Mouse (Mus musculus): Measurements from ENCODE around the gene Msx3. TPM values are rescaled to one million over a fixed set of nuclear protein-coding genes. Genes with fewer than 3 reads are reported as not detected.

Gene Msx3
- total and polyA plus RNA-seq, 3 experiments = not detected

- peak; percentile 43 for DNase-seq
Observed at GRCm38 (mm10) chr7:140057413-140058407, 8.8 kb upstream of the Msx3 start.

- no peak for DNase-seq
Observed at GRCm38 (mm10) chr7:140054124-140054523, 5.2 kb upstream of the Msx3 start.

DNA sequence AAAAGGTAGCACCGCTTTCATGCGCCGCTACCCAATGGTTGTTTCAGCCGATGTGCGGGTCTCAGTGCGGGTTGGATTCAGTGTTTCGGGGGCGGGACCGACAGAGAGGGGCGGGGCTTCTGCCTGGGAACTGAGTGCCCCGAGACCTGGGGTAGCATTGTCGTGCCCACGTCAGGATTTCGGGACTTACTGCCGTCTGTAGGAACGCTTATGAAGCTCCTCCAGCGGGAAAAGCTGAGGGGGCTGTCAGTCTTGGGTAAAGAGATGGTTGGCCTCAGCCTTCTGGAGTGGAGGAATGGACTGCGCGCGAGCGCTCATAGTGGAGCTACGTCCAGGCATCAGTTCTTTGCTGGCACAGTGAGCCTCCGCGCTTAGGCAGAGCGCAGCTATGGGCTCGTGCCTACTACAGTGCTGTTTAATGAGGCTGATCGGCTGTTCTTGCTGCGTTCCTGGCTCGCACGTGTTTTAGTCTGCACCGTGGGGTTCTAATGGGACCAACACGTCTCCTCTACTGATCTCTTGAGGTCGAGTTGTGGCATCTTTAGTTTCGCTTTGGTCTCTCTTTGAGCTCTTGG lies 313 bp upstream of the Msx3 start:
- DNase-seq = peak; percentile 53

DNA sequence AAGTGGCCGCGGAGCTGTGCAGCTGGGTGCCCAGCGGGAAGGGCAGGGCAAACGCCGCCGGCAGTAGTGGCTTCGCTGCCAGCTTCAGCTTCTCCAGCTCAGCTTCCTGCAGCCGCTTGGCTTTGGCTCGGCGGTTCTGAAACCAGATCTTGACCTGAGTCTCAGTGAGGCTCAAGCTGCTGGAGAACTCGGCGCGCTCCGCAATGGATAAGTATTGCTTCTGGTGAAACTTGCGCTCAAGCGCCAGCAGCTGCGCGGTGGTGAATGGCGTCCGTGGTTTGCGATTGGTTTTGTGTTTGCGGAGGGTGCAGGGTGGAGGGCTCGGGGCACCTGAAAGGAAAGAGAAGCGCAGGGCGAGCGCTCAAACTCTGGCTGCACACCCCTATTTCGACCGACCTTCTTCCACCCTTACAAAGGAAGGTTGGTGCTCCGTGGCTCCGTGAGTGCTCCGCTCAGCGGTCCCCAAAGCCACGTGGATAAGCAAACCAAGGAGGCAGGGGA lies 1.0 kb downstream of the Msx3 start:
- peak; percentile 24 for DNase-seq

GRCm38 (mm10) chr7:140045546-140045945 lies 3.3 kb downstream of the Msx3 start:
- DNase-seq = no peak

DNA sequence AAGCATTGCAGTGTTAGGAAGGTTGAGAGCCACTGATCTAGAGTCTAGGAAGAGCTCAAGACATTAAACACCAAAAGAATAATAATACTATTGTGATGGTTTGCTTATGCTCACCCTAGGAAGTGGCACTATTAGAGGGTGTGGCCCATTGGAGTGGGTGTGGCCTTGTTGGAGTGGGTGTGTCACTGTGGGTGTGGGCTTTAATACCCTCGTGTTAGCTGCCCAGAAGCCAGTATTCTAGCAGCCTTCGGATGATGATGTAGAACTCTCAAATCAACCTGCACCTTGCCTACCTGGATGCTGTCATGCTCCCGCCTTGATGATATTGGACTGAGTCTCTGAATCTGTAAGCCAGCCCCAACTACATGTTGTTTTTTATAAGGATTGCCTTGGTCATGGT lies 6.2 kb downstream of the Msx3 start:
- no peak for DNase-seq

- DNase-seq = no peak
Observed at GRCm38 (mm10) chr7:140037171-140037555, 11.7 kb downstream of the Msx3 start.

- peak; percentile 97 for DNase-seq
Observed at GRCm38 (mm10) chr7:140036281-140037170, 12.4 kb downstream of the Msx3 start, which contains the start of the genes Zfp511 and Tubgcp2. Gene Zfp511, plus strand, starts transcription at chr7:140036391. Gene Tubgcp2, minus strand, starts transcription at chr7:140036669.

DNA sequence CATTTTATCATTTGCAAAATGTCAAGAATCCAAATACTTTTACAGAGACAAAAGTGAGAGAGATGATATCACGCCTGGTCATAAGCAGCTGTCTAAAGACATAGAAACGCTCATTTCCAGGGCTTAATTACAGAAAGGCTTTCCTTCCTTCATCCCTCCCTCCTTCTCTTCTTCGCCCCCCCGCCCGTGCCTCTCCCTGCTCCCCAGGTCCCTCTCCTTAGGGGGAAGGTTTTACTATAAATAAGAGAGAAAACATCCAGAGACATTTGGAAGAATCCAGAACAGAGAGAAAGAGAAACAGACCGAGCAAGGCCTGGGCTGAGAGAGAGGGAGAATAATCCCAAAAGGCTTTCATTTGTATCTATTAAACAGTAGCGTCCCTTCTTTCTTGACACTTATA lies 13.4 kb downstream of the Msx3 start:
- DNase-seq = no peak

- DNase-seq = no peak
Observed at GRCm38 (mm10) chr7:140033386-140033785, 15.5 kb downstream of the Msx3 start.

- DNase-seq = no peak
Observed at GRCm38 (mm10) chr7:140032366-140032765, 16.5 kb downstream of the Msx3 start.

DNA sequence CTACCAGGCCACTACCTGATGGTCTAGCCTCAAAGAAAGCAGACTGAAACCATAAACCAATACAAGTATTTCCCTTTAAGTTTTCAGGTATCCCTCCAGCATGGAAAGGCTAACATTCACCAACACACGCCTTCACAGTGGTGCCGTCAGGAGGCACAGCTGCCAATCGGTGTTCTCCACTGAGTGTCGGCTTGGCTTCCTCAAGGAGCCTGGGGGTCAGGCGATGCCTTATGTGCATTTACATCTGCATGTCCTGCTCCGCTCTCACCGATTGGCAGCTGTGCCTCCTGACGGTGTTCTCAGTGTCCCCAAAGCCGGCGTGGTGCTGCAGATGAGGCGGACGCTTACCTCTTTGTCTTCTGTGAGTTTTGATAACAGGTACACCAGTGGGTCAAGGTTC lies 17.1 kb downstream of the Msx3 start:
- no peak for DNase-seq

DNA sequence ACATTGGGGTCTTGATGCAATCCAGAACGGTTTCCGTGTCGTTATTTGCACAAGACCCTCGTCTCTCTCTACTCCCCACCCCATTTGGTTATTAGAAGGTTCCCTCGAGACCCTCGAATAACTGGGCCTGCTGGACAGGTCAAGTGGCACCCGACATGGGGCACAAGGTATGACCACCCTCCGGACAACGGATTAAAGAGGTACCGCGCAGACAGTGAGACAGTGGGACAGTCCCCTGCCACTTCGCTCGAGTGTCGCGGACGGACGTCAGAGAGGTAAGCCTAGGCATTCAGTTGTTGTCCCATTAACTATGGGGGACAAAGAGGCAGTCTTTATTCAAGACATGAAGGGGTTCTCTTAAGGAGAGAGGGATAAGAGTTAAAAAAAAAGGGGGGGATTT lies 37.6 kb downstream of the Msx3 start:
- DNase-seq = no peak

- DNase-seq = no peak
Observed at GRCm38 (mm10) chr7:140007781-140008180, 41.1 kb downstream of the Msx3 start.

- no peak for DNase-seq
Observed at GRCm38 (mm10) chr7:140006861-140007611, 41.9 kb downstream of the Msx3 start.

DNA sequence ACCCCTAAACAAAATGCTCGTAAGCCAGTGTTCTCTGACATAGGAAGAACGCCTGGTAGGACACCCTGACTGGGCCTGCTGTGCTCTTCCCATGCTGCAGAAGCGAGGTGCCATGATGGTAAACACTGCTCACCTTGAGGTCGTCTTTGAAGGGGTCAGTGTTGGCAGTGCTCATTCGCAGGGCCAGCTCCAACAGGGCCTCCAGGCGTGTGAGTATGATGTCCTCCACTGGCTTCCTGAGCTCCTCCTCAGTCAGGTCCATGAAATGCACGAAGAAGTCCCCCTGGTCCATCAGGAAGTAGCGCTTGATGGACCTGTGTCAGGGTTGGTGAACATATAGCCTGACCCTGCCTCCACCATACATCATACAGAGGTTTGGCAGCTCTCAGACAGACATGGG lies 44.2 kb downstream of the Msx3 start:
- no peak for DNase-seq

DNA sequence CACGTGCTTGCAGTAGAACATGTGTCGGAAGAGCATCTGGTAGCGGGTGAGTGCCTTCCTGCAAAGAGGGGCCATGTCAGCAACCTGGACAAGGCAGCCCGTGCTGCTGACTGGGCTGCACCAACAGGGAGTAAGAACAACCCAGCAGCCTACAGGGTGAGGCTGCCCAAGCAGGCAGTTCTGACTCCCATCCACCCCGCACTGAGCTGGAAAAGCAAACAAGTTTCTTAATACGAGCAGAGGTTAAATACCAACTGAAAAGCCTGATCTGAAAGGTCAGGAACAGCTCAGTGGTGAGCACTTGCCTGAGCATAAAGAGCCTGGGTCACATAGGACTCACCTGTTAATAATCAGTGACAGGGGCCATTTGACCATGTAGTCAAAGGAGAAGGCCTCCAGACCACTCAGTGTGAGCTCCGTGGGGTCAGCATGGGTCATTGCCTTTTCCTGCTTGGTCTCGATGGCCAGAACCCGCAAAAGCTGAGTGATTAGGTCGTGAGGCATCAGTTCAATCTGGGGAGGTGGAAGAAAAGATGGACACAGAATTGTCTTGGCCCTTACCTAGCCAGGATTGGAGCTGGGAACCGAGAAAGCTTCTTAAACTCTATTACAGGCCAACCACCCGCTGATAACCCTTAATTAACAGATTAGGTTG lies 47.7 kb downstream of the Msx3 start:
- DNase-seq = no peak

DNA sequence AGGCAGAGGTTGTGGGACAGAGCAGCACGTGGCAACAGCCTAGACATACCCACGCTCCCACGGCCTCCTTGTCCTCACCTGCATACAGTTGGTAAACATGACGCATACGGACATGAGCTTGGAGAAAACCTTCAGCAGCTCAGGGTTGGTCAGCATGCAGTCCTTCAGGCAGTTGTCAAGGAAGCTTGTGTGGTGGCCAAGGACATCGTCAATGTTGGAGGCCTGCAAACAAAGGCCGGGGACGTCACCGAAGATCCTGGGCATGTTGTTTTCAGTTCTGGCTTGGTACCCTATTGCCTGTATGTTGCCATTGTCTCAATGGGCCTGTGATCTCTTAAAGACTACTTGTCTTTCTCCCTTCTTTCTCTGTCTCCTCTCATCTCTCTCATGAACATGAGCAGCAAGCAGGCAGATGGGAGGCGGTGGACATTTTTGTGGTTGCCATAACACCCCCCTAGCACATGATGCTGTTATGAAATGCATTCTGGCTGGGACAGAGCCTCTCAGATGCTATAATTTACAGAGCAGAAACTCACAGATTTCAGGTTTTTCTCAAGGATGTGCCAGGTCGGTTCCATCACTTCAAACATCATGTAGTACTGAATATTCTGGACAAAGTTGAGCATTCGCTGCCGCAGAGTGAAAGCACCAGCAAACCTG lies 50.1 kb downstream of the Msx3 start:
- no peak for DNase-seq

All from adrenal gland, adult 2 months (tissue).